Mouse (Mus musculus) subcutaneous adipose tissue, adult 2 months (tissue): Measurements from ENCODE around the gene Cdt1. TPM values are rescaled to one million over a fixed set of nuclear protein-coding genes. Genes with fewer than 3 reads are reported as not detected.

Experiments
- polyA plus RNA-seq: library from polyadenylated mRNA; depleted of rRNA; stranded (reverse); fragments of >200 nt; gene quantifications from 2 replicates; pipeline ENCODE4 v1.2.3, GENCODE M21; 2012; ENCODE audit warnings: low replicate concordance; rRNA removed

Cdt1 gene
- 6.5 and 27.5 TPM in 2 replicates for polyA plus RNA-seq

DNA sequence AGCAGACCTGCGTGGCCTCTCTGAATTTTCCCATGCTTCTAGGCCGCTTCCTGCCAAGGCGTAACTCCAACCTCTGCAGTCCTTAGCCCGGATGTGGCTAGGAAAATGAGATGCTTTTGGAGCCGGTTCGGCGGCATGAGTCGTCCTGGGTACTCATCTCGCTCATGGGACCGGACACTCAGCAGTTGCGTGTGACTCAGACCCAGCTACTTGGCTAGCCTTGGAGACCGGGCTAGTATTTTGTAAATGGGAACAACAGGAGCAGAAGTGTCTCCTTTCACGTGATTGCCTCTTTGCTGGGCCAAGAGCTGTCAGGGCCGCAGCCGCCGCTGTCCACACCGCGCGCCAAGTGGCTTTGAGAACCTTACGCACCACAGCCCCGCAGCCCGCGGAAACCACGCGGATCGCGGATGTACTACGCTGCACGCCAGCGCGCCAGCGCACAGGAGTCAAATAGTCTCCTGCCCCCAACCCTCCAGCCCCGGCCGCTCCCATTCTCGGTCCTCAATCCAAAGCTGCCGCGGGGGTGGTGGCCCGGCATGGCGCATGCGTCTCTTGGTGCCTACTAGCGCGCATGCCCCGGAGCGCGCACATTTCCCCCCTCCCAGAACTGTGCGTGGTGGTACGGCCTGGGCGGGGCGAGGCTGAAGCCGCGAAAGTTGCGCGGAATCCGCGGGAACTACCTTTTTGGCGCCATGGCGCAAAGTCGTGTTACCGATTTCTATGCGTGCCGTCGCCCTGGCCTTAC, at the start of gene Cdt1:
Gene Cdt1 (plus strand): TSS at position 655 of the 748 bp plus-strand sequence.

DNA sequence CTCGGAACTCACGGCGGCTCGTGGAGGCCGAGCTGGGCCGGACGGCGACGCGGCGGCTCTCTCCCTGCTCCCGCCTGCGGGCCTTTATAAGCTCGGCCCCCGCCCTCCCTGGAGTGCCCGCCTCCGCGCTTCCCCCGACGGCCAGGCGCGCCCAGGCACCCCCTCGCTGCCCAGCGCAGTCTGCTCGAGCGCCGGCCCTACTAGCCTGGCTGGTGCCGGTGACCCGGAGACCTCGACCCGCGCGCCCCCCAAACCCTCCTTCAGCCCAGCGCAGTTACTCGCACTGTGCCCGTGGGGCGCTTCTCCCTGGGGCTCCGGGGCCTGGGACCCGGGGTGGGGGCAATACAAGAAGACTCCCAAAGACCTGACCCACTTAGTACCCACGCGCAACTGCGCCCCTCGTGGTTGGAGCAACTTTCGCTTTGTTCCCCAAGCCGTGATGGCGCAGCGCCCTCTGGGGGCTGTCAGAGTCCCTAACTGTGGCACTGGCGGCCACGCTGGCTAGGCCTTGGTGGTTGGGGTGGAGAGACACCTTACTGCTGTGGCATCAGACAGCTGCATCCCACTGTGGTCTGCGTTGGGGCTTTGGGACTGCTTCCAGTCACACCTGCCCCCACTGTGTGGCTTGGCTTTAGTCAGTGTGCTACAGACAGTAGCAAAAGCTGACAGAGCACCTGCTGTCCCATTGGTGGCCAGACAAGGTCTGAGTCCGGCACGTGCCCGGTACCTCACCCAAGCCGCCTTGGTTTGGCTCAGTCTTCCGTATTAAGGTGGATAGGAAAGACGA, 16.4 kb upstream of the Cdt1 start, which contains the start of gene Piezo1:
Gene Piezo1 (minus strand): TSS at position 65 of the 787 bp plus-strand sequence.

DNA sequence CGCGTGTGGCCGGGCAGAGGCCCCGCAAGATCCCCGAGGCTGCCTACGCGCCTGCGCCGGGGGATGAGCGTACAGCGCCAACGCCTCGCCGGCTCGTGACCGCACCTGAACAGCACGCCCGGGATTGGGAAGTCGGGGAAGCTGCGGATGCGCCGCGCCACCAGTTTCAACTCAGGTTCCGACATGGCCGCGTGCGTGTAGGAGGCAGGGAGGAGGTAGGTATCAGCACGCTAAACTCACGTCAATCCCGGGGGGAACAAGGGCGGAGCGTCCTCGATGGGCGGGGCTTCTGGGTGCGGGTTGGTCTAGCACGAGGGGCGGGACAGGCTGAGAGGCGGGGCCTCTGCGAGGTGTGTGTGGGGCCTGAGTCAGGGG, 8.8 kb downstream of the Cdt1 start, which contains the start of gene Aprt:
Gene Aprt (minus strand): TSS at position 262 of the 375 bp plus-strand sequence.

DNA sequence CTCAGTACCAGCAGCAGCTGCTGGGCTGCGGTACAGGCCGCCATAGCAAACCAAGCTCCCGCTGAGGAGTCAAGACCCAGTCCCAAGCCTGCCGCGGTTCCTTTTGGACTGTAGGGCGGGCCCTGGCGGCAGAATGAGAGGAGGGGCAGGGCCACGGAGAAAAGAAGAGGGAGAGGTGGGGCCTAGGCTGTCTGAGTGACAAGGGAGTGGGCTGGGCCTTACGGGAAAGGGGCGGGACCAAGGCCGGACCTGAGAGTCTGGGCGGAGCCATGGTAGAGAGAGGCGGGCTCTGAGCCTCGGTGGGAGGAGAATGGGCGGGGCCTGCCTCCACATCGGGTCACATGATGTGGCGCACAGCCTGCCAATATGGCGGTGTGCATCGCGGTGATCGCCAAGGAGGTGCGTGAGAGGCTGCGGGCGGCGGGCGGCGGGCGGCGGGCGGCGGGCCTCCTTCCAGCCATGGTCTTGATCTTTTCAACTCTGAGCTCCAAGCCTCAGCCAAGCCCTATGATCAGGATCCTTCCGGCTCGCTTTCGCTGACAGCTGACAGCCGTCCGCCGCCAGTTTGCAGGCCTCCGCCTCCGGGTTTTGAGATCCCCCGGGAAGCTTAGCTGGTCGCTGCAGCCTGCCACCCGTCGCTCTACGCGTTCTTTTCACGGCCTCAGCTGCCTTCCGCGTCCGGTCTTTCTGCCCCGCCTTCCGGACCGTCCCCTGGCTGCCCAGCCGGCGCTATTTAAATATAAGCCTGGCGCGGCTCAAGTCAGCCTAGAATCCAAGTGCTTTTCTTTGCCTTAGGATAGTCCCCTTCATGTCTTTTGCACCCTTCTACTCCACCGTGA, 43.7 kb downstream of the Cdt1 start, which contains the start of the genes Galns and Trappc2l:
Gene Galns (minus strand): TSS at position 169 of the 839 bp plus-strand sequence.
Gene Trappc2l (plus strand): TSS at position 346 of the 839 bp plus-strand sequence.

DNA sequence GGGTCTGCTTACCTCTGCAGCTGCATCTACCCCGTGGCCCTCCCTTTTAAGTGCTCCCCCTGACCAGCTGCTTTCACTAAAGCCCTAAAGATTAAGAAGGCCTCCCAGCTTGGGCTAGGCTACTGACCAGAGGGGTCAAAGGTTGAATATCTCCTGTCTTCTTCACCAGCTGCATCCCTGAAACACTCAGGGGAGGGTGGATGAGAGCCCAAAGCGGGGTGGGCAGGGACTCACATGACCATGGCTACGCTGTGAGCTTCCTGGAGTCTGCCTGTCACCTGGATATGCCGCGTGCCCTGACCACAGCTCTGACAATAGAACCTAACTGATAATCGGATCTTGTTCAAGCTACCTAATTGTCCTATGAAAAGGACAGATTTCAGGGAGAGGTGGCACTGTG, 54.9 kb downstream of the Cdt1 start, which contains the start of gene Pabpn1l:
Gene Pabpn1l (minus strand): TSS at position 13 of the 400 bp plus-strand sequence.

Other genes with a start within 250 kb of the Cdt1 start
- not detected in 2 replicates for gene Trhr2, start 207.3 kb upstream of the Cdt1 start, polyA plus RNA-seq
- gene Zc3h18, start 191.4 kb upstream of the Cdt1 start, polyA plus RNA-seq: 19.1 and 31.8 TPM in 2 replicates
- gene Il17c, start 146.0 kb upstream of the Cdt1 start, polyA plus RNA-seq: 0.19 and 0.32 TPM in 2 replicates
- 87.0 and 191 TPM in 2 replicates for gene Cyba, start 135.1 kb upstream of the Cdt1 start, polyA plus RNA-seq
- gene Mvd, start 124.6 kb upstream of the Cdt1 start, polyA plus RNA-seq: 33.7 and 36.7 TPM in 2 replicates
- gene Snai3, start 107.3 kb upstream of the Cdt1 start, polyA plus RNA-seq: 0.20 and 0.85 TPM in 2 replicates
- gene Rnf166, start 92.0 kb upstream of the Cdt1 start, polyA plus RNA-seq: 74.3 and 112 TPM in 2 replicates
- gene Ctu2, start 91.9 kb upstream of the Cdt1 start, polyA plus RNA-seq: 20.0 and 42.8 TPM in 2 replicates
- 208 and 217 TPM in 2 replicates for gene Piezo1, start 16.7 kb upstream of the Cdt1 start, polyA plus RNA-seq
- 48.9 and 263 TPM in 2 replicates for gene Aprt, start 8.9 kb downstream of the Cdt1 start, polyA plus RNA-seq
- gene Galns, start 43.4 kb downstream of the Cdt1 start, polyA plus RNA-seq: 25.7 and 35.7 TPM in 2 replicates
- gene Trappc2l, start 43.6 kb downstream of the Cdt1 start, polyA plus RNA-seq: 135 and 185 TPM in 2 replicates
- not detected in 2 replicates for gene Pabpn1l, start 54.7 kb downstream of the Cdt1 start, polyA plus RNA-seq
- gene Cbfa2t3, start 131.1 kb downstream of the Cdt1 start, polyA plus RNA-seq: 10.3 and 11.3 TPM in 2 replicates
- gene Acsf3, start 207.5 kb downstream of the Cdt1 start, polyA plus RNA-seq: 36.8 and 49.3 TPM in 2 replicates